Mouse (Mus musculus) stomach, postnatal 0 days (tissue): ENCODE results near the gene Gipc2.

ENCODE experiments used
- CTCF ChIP-seq: IDR thresholded peaks from 2 replicates; pipeline ENCODE4 v1.5.1; 2016; ENCODE audit warnings: antibody characterized with exemption, low read depth, mild to moderate bottlenecking, moderate library complexity
- EP300 ChIP-seq: optimal IDR thresholded peaks from 2 replicates; pipeline ENCODE3; 2016; ENCODE audit warnings: antibody characterized with exemption

DNA sequence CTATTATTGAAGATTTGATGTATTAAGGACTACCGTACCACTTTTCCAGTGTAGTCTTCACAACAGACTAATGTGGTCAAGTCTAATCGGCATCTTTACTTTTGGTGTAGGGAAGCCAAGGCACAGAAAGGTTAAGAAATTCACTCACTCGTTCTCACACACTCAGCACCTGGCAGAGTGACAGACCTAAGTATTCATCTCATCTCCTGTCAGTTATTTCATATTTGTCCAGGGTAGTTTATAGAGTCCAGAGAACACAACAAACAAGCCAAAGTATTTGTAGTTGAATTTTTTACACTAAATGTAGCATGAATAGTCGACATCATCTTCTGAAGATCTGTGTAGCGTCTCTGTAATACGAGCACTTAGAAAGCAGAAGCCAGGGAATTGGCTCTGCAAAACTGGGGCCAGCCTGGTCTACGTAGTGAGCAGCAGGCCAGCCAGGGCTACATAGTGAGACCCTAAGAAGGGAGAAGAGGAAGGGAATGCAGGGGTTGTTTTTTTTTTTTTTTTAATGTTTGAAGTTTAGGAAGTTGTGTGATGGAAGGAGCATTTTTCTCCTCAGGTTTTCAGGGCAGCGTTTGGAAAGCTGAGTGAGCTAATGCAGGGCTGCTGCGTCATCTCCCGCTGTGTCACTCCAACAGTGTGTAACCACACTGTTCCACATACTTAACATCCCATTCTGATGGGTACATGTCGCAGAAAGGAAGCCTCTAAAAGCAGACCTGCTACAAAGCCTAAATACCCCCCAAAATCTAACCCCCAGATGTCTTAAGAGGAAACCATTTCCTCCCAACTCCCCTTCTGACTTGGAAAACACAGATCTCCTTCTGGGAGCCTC lies 44.6 kb downstream of the Gipc2 start:
- TF ChIP-seq CTCF: no peak
- TF ChIP-seq EP300: no peak
